In the genomic region with DNA sequence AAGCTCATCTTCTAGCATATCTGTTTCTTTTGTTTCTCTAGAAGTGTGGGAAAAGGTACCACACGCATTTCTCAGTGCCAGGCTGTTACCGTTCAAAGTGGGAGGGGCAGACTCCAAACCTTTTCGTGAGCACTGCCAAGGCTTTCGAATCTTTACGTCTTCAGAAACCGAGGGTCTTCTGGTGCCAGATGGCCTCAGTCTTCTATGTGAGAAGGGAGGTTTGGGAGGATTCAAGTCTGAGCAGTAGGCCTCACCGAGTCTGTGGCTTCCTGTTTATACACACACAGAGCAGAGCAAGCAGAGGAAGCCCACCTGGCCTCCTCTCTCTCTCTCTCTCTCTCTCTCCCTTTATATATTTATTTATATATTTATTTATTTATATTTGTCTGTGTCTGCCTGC, we compare ENCODE assay signal across 32 mouse cellular contexts. TPM values are rescaled to one million over a fixed set of nuclear protein-coding genes. Genes with fewer than 3 reads are reported as not detected.
DNase-seq lines count a peak whose midpoint lies in the region; ATAC-seq and TF ChIP-seq lines count a peak whose summit lies in the region.
"Had no signal": no experiment of that assay in that cellular context is flagged by ENCODE, and none has a peak within 500 bp of the region (broad histone marks: within the 10 kb centered on the region; RNA-seq: fewer than 3 reads in every experiment).

No protein-coding gene starts in this region.

- no peak overlapping the region for H3K4me3 ChIP-seq in heart, postnatal 0 days (ENCODE audit: low read depth, low read length)
- H3K4me3 ChIP-seq: embryonic facial prominence, embryonic 15.5 days; forebrain, embryonic 10.5 days; gastrocnemius, adult 2 months; hindbrain, embryonic 15.5 days; midbrain, embryonic 12.5 days; neural tube, embryonic 12.5 days; stomach, embryonic 15.5 days had no signal

- 0 out of 2 replicates have a peak, but pooled peaks cover 7% of the 10 kb centered on the region for H3K4me1 ChIP-seq in heart, postnatal 0 days (ENCODE audit: control insufficient read depth, insufficient read depth)
- H3K4me1 ChIP-seq: forebrain, embryonic 10.5 days; hindbrain, embryonic 15.5 days; midbrain, embryonic 12.5 days; neural tube, embryonic 12.5 days; stomach, embryonic 15.5 days had no signal

- H3K4me2 ChIP-seq in heart, postnatal 0 days (ENCODE audit: low read depth, low read length), result no peak overlapping the region
- H3K4me2 ChIP-seq: embryonic facial prominence, embryonic 15.5 days; hindbrain, embryonic 15.5 days; midbrain, embryonic 12.5 days; neural tube, embryonic 12.5 days; stomach, embryonic 15.5 days had no signal

- TF ChIP-seq EP300 in heart, postnatal 0 days (IDR thresholded peaks at IDR 0.05; ENCODE audit: low read depth), result no peak

- ATAC-seq in heart, postnatal 0 days (ENCODE audit: insufficient read depth, low read depth), result no peak
- peak; percentile 82 for ATAC-seq in CD4-positive, CD25-positive, alpha-beta regulatory T cell, adult 4 months
- no peak for ATAC-seq in frontal cortex, adult (ENCODE audit: low TSS enrichment)
- ATAC-seq: forebrain, postnatal 0 days; lung, postnatal 0 days had no signal

- TF ChIP-seq CTCF in heart, postnatal 0 days (IDR thresholded peaks at IDR 0.05; ENCODE audit: low read depth), result no peak

- no peaks in the 10 kb centered on the region for H3K27me3 ChIP-seq in heart, postnatal 0 days (ENCODE audit: control insufficient read depth, insufficient read depth, low read length)
- H3K27me3 ChIP-seq: embryonic facial prominence, embryonic 15.5 days; hindbrain, embryonic 15.5 days; midbrain, embryonic 12.5 days; neural tube, embryonic 12.5 days; stomach, embryonic 15.5 days had no signal

- 72% methylated on average over 7 of the region's 7 CpGs for WGBS in heart, postnatal 0 days

- H3K9ac ChIP-seq in heart, postnatal 0 days (replicated peaks; ENCODE audit: low read depth, low read length), result no peak overlapping the region
- H3K9ac ChIP-seq: embryonic facial prominence, embryonic 15.5 days; forebrain, postnatal 0 days; hindbrain, embryonic 15.5 days; midbrain, embryonic 12.5 days; neural tube, embryonic 12.5 days; stomach, embryonic 15.5 days had no signal

- no peaks in the 10 kb centered on the region for H3K9me3 ChIP-seq in heart, postnatal 0 days (replicated peaks; ENCODE audit: control insufficient read depth, low read length)
- H3K9me3 ChIP-seq: embryonic facial prominence, embryonic 15.5 days; forebrain, embryonic 10.5 days; G1E; hindbrain, embryonic 15.5 days; midbrain, embryonic 12.5 days; neural tube, embryonic 12.5 days; stomach, embryonic 15.5 days had no signal

- no peak for DNase-seq in heart, postnatal 0 days (ENCODE audit: low spot score)
- no peak for DNase-seq in heart, postnatal 14 days
- peak; percentile 69 for DNase-seq in naive thymus-derived CD4-positive, alpha-beta T cell, adult 2 months (ENCODE audit: low read depth)
- peak; percentile 10 to 46 for DNase-seq in thymus, postnatal 36 days
- no peak for DNase-seq in Muller cell, postnatal 12 days (ENCODE audit: inconsistent ontology term)
- DNase-seq: adrenal gland, postnatal 36 days; cerebellum, adult 18-20 months; cerebellum, postnatal 36 days; forebrain, postnatal 0 days; gastrocnemius, adult 2 months; kidney, adult 11 months; kidney, postnatal 25 days; liver; spleen, adult 18-20 months had no signal

- H3K36me3 ChIP-seq in heart, postnatal 0 days (replicated peaks; ENCODE audit: control insufficient read depth, insufficient read depth, low read length), result no peaks in the 10 kb centered on the region
- H3K36me3 ChIP-seq: embryonic facial prominence, embryonic 15.5 days; forebrain, embryonic 10.5 days; G1E; hindbrain, embryonic 15.5 days; midbrain, embryonic 12.5 days; neural tube, embryonic 12.5 days; stomach, embryonic 15.5 days had no signal

- 0 out of 2 replicates have a peak overlapping the region, but pooled peaks have one; percentile 32 for H3K27ac ChIP-seq in heart, postnatal 0 days (ENCODE audit: low read depth)
- H3K27ac ChIP-seq: embryonic facial prominence, embryonic 15.5 days; forebrain, embryonic 10.5 days; hindbrain, embryonic 15.5 days; midbrain, embryonic 12.5 days; neural tube, embryonic 12.5 days; stomach, embryonic 15.5 days had no signal

- intact Hi-C loops in heart, postnatal 14 days (cut with DNase I), result no loop called here

RNA-seq across cellular contexts. Expression of a gene that starts 32.1 kb away (rescaled TPM):
- 71.0 and 78.8 TPM in 2 replicates for total RNA-seq in heart, postnatal 0 days (2014; rRNA removed; ENCODE audit: low replicate concordance)
- polyA plus RNA-seq in heart, postnatal 0 days (2015; fragmentation: Nextera tagmentation; extraction: Ambion mirVana), result 18.5 and 18.6 TPM in 2 replicates
- 10 to 100 TPM; 34.0 to 36.7 TPM for total RNA-seq in heart, postnatal 14 days (2021)
- polyA plus RNA-seq in CD4-positive, CD25-positive, alpha-beta regulatory T cell, adult 4 months (2017; shearing (Covaris generic)), result 10 to 100 TPM; 18.8 to 32.8 TPM

RNA-seq across cellular contexts. Expression of a gene that starts 36.2 kb away (rescaled TPM):
- total RNA-seq in heart, postnatal 0 days (2014; rRNA removed; ENCODE audit: low replicate concordance), result not detected in 2 replicates
- polyA plus RNA-seq in heart, postnatal 0 days (2015; fragmentation: Nextera tagmentation; extraction: Ambion mirVana), result not detected in 2 replicates
- total RNA-seq in heart, postnatal 14 days (2021), result not detected
- polyA plus RNA-seq in CD4-positive, CD25-positive, alpha-beta regulatory T cell, adult 4 months (2017; shearing (Covaris generic)), result not detected
- total RNA-seq: adrenal gland, postnatal 36 days; forebrain, postnatal 0 days; G1E; gastrocnemius, adult 2 months; heart, adult 8-10 months; heart, postnatal 4 days; layer of hippocampus, adult 8-10 months; left cerebral cortex, postnatal 36 days; megakaryocyte progenitor cell, adult 5-6 weeks; monocyte, adult 5-6 weeks had no signal
- polyA plus RNA-seq: C2C12; forebrain, embryonic 10.5 days; forebrain, postnatal 0 days; G1E; hindbrain, embryonic 15.5 days; liver, embryonic 16.5 days; lung, postnatal 0 days; midbrain, embryonic 12.5 days; neural tube, embryonic 12.5 days; stomach, embryonic 15.5 days had no signal

RNA-seq across cellular contexts. Expression of a gene that starts 38.9 kb away (rescaled TPM):
- not detected in 2 replicates for total RNA-seq in heart, postnatal 0 days (2014; rRNA removed; ENCODE audit: low replicate concordance)
- 0.14 TPM in 1 of 2 replicates, not detected in the other for polyA plus RNA-seq in heart, postnatal 0 days (2015; fragmentation: Nextera tagmentation; extraction: Ambion mirVana)
- not detected for total RNA-seq in heart, postnatal 14 days (2021)
- 1 to 10 TPM in 1 of 2 experiments, under 1 TPM in 1; 0.43 to 1.4 TPM for polyA plus RNA-seq in CD4-positive, CD25-positive, alpha-beta regulatory T cell, adult 4 months (2017; shearing (Covaris generic))
- total RNA-seq: adrenal gland, postnatal 36 days; forebrain, postnatal 0 days; G1E; gastrocnemius, adult 2 months; heart, adult 8-10 months; heart, postnatal 4 days; layer of hippocampus, adult 8-10 months; left cerebral cortex, postnatal 36 days; megakaryocyte progenitor cell, adult 5-6 weeks; monocyte, adult 5-6 weeks had no signal
- polyA plus RNA-seq: C2C12; forebrain, embryonic 10.5 days; forebrain, postnatal 0 days; G1E; hindbrain, embryonic 15.5 days had no signal

Comparison
In these comparisons a context has a peak if more than half of its experiments do, and no peak if none do; other contexts are left out.
1. DNase-seq: peak in naive thymus-derived CD4-positive, alpha-beta T cell, adult 2 months (single experiment) and thymus, postnatal 36 days (2 of 2); none in heart, postnatal 0 days (single experiment), heart, postnatal 14 days (0 of 2) and Muller cell, postnatal 12 days (single experiment).